Comparison of ENCODE assay signal across 8 mouse cellular contexts in genomic region chr14:57571155-57572133, GRCm38 (mm10). TPM values are rescaled to one million over a fixed set of nuclear protein-coding genes. Genes with fewer than 3 reads are reported as not detected.
DNase-seq lines count a peak whose midpoint lies in the region; ATAC-seq and TF ChIP-seq lines count a peak whose summit lies in the region.

Gene Eef1akmt1 (minus strand): TSS chr14:57571612.

- H3K4me2 ChIP-seq in forebrain, embryonic 15.5 days (replicated peaks) = peak within 1 kb of the TSS; percentile 57

- 0 out of 2 replicates have a peak, but pooled peaks cover 2% of the 10 kb centered on the region for H3K36me3 ChIP-seq in ES-E14 (ENCODE audit: control insufficient read depth, insufficient read depth, low read length, poor library complexity, severe bottlenecking)
- no peaks in the 10 kb centered on the region for H3K36me3 ChIP-seq in forebrain, embryonic 15.5 days

- peak; percentile 89 for DNase-seq in ES-E14 (ENCODE audit: low read depth, low spot score)
- peak; percentile 96 for DNase-seq in cerebellum, adult 11-12 months
- DNase-seq in heart, postnatal 25 days (ENCODE audit: low spot score) = peak; percentile 92
- peak; percentile 94 to 97 for DNase-seq in layer of hippocampus, adult 18-20 months (ENCODE audit: low spot score in 2 of 2)
- peak; percentile 96 for DNase-seq in lung, adult 2 months
- peak; percentile 90 to 92 for DNase-seq in thymus, adult 18-20 months

- peak; percentile 100 for ATAC-seq in forebrain, embryonic 15.5 days (replicated peaks)
- ATAC-seq in neutrophil, adult 5-6 weeks (ENCODE audit: extremely low read depth, insufficient number of reproducible peaks, low FRiP score, poor library complexity, severe bottlenecking) = peak; percentile 99

- TF ChIP-seq POLR2A in lung, adult 2 months (IDR thresholded peaks at IDR 0.05; ENCODE audit: borderline replicate concordance, extremely low read depth, low read depth, low read length) = peak; percentile 97; the same call in 1 of the 2 replicates

- peak within 1 kb of the TSS; percentile 88 for H3K9ac ChIP-seq in ES-E14 (ENCODE audit: insufficient read depth, low read depth, low read length, poor library complexity, severe bottlenecking)
- peak within 1 kb of the TSS; percentile 67 for H3K9ac ChIP-seq in forebrain, embryonic 15.5 days (replicated peaks)

- H3K4me1 ChIP-seq in ES-E14 (ENCODE audit: control insufficient read depth in 2 of 2, insufficient read depth in 2 of 2, low read length in 2 of 2, poor library complexity in 1 of 2) = peaks cover under 1 to 3% of the 10 kb centered on the region in 2 experiments; a peak in 2 of 4 replicates
- peaks cover 6% of the 10 kb centered on the region for H3K4me1 ChIP-seq in forebrain, embryonic 15.5 days
- H3K4me1 ChIP-seq in lung, adult 2 months (ENCODE audit: control insufficient read depth, insufficient read depth, low read length) = peaks cover 4% of the 10 kb centered on the region

- in situ Hi-C loops in ES-E14 (cut with MboI; ENCODE audit: low sequenced_read_pairs in 2 of 2, unreplicated experiment in 2 of 2) = no loop called here

- peak within 1 kb of the TSS; percentile 75 to 95 for H3K4me3 ChIP-seq in ES-E14 (ENCODE audit: insufficient read depth in 1 of 2, low read depth in 1 of 2, low read length in 2 of 2, poor library complexity in 1 of 2, severe bottlenecking in 1 of 2)
- peak within 1 kb of the TSS; percentile 67 for H3K4me3 ChIP-seq in forebrain, embryonic 15.5 days
- peak within 1 kb of the TSS; percentile 90 for H3K4me3 ChIP-seq in lung, adult 2 months (replicated peaks; ENCODE audit: extremely low read depth, low read depth, low read length)

- no peaks in the 10 kb centered on the region for H3K27me3 ChIP-seq in forebrain, embryonic 15.5 days

- no peak within 1 kb of the TSS for H3K27ac ChIP-seq in ES-E14 (ENCODE audit: insufficient read depth, low read depth, low read length, poor library complexity, severe bottlenecking)
- H3K27ac ChIP-seq in forebrain, embryonic 15.5 days (replicated peaks) = peak within 1 kb of the TSS; percentile 63

- no peak for TF ChIP-seq CTCF in lung, adult 2 months (IDR thresholded peaks at IDR 0.05; ENCODE audit: insufficient read depth, low read length)

- no peaks in the 10 kb centered on the region for H3K9me3 ChIP-seq in ES-E14 (ENCODE audit: control insufficient read depth, insufficient read depth, low read depth, low read length)
- no peaks in the 10 kb centered on the region for H3K9me3 ChIP-seq in forebrain, embryonic 15.5 days

- intact Hi-C loops in heart, postnatal 25 days (cut with DNase I) = loop anchor here (5.0 kb wide), 1 partner anchor 34 kb away; no protein-coding TSS in a partner anchor

- 9% methylated on average over 35 of the region's 35 CpGs for WGBS in forebrain, embryonic 15.5 days
- 2% methylated on average over 35 of the region's 35 CpGs for WGBS in lung, adult 2 months

TF ChIP-seq in ES-E14, 5 proteins besides CTCF, POLR2A, EP300 and RAD21:
- TF ChIP-seq CHD2 (IDR thresholded peaks at IDR 0.05; ENCODE audit: low read depth, low read length) (no peak), HCFC1 (IDR thresholded peaks at IDR 0.05; ENCODE audit: borderline replicate concordance, insufficient read depth, low read length) (no peak), MAFK (IDR thresholded peaks at IDR 0.05; ENCODE audit: insufficient read depth, low read depth, low read length) (no peak), ZC3H11A (IDR thresholded peaks at IDR 0.05; ENCODE audit: borderline replicate concordance, low read depth, low read length) (no peak), ZNF384 (IDR thresholded peaks at IDR 0.05; ENCODE audit: low read depth, low read length) (no peak)
TF ChIP-seq in ES-E14: peak in this region for 0.

RNA-seq across cellular contexts. Expression of gene Eef1akmt1, which starts in this region (rescaled TPM):
- 29.2 and 38.6 TPM in 2 replicates for total RNA-seq in ES-E14 (2012; rRNA removed)
- 87.1 and 103 TPM in 2 replicates for polyA plus RNA-seq in forebrain, embryonic 15.5 days (2015; fragmentation: Nextera tagmentation; extraction: Ambion mirVana)
- 10 to 100 TPM; 29.6 to 30.2 TPM for total RNA-seq in heart, postnatal 25 days (2021)
- total RNA-seq in layer of hippocampus, adult 18-20 months (2021) = 10 to 100 TPM; 30.3 to 35.9 TPM
- 9.3 and 18.2 TPM in 2 replicates for polyA plus RNA-seq in lung, adult 2 months (2012; rRNA removed)
- 2.7 and 4.2 TPM in 2 replicates for total RNA-seq in neutrophil, adult 5-6 weeks (2017)
